Mouse (Mus musculus): Measurements from ENCODE around the gene Kdelr1. TPM values are rescaled to one million over a fixed set of nuclear protein-coding genes. Genes with fewer than 3 reads are reported as not detected.
A peak's percentile ranks its signal among the peaks of the same experiment; 100 is the strongest.

Gene Kdelr1
- 72.7 and 97.1 TPM in 2 replicates for polyA plus RNA-seq (2014; fragmentation: Nextera tagmentation; extraction: Ambion mirVana)

DNA sequence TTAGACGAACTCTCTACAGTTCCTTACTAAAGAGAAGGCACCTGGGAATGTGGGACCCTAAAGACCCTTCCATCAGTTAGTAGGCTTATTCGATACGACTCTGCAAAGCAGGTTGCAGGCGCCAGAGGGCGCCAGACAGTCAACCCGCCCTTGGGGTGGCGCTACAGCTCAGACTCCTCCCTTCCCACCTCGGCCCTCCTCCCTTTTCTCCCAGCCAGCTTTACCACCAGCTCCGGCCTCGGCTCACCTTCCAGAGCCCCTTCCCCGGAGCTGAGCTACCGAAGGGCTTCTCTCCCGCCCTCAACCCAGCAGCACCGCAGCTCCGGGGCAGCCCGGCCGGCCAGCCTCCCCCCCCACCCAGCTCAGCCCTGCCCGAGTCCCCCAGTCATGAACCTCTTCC is at the start of gene Kdelr1:
TSS of gene Kdelr1 (plus strand) at position 149 of the 400 bp plus-strand sequence.
- Histone ChIP-seq H3K27me3 (ENCODE audit: control insufficient read depth, insufficient read depth, low read length) (peaks cover 41% of the 10 kb centered on the region), H3K4me3 (ENCODE audit: low read depth, low read length) (peak within 1 kb of the TSS; percentile 76), H3K9ac (ENCODE audit: low read length) (peak within 1 kb of the TSS; percentile 85), H3K4me2 (ENCODE audit: low read depth, severe bottlenecking) (peak within 1 kb of the TSS; percentile 83), H3K27ac (replicated peaks; ENCODE audit: low read depth, low read length) (peak within 1 kb of the TSS; percentile 78), H3K9me3 (ENCODE audit: control insufficient read depth, low read length) (no peaks in the 10 kb centered on the region), H3K36me3 (ENCODE audit: control insufficient read depth, insufficient read depth, low read length) (peaks cover 8% of the 10 kb centered on the region), H3K4me1 (ENCODE audit: control insufficient read depth, insufficient read depth, low read length) (peaks cover 28% of the 10 kb centered on the region)
- ATAC-seq (ENCODE audit: insufficient number of reproducible peaks, low FRiP score, low TSS enrichment, low read depth) (peak; percentile 77), DNase-seq (ENCODE audit: low spot score) (peak; percentile 95)
- WGBS = under 1% methylated on average over 15 of the region's 18 CpGs

DNA sequence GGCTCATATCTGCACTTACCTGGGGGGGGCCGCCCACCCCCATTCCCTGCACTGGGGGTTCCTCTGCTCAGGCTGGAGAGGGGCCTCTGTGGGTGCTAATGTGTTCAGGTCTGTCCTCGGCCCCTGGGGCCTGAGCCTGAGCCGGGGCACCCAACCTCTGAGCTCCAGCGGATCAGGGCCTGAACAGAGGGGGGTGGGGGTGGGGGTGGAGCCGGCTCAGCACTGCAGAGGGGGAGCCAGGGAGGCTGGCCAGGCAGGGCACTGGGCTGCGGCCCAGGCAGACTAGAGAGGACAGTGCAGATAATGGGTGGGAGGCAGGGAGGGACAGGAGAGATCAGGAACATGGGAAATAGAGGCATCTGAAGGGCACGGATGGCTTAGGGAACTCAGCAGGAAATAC is 48.0 kb upstream of the Kdelr1 start, which contains the start of gene Kcnj14:
TSS of gene Kcnj14 (minus strand) at position 185 of the 400 bp plus-strand sequence.
- H3K27me3 ChIP-seq (ENCODE audit: control insufficient read depth, insufficient read depth, low read length) = no peaks in the 10 kb centered on the region
- no peak within 1 kb of the TSS for H3K9ac ChIP-seq (ENCODE audit: low read length)
- DNase-seq (ENCODE audit: low spot score) (no peak), ATAC-seq (ENCODE audit: insufficient number of reproducible peaks, low FRiP score, low TSS enrichment, low read depth) (no peak)
- WGBS = 67% methylated on average over 7 of the region's 7 CpGs
- H3K4me2 ChIP-seq (ENCODE audit: low read depth, severe bottlenecking) = no peak within 1 kb of the TSS
- H3K4me1 ChIP-seq (ENCODE audit: control insufficient read depth, insufficient read depth, low read length) = peaks cover under 1% of the 10 kb centered on the region; the same call in 1 of the 2 replicates
- no peak within 1 kb of the TSS for H3K27ac ChIP-seq (replicated peaks; ENCODE audit: low read depth, low read length)
- H3K4me3 ChIP-seq (ENCODE audit: low read depth, low read length) = no peak within 1 kb of the TSS
- H3K36me3 ChIP-seq (ENCODE audit: control insufficient read depth, insufficient read depth, low read length) = peaks cover 27% of the 10 kb centered on the region
- no peaks in the 10 kb centered on the region for H3K9me3 ChIP-seq (ENCODE audit: control insufficient read depth, low read length)

DNA sequence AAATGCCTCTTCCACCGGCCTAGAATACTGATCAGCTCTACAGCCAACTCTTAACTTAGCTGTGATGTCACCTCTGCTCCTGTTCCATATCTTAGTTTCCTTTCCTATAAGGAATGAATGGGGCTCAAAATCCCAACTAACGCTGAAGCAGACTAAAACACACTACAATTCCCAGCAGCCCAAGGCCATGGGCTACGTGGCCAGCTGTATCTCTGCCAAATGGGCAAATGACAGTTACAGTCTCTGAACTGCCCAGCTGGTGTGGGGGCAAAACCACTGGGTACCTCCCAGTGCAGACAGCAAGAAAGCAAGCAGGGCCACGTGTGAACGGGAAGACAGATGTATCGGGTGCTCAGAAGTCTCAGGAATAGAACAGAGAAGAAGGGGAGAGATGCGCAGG is 45.9 kb upstream of the Kdelr1 start:
- Histone ChIP-seq H3K9me3 (ENCODE audit: control insufficient read depth, low read length) (no peaks in the 10 kb centered on the region), H3K9ac (ENCODE audit: low read length) (no peak overlapping the region), H3K4me3 (ENCODE audit: low read depth, low read length) (no peak overlapping the region), H3K36me3 (ENCODE audit: control insufficient read depth, insufficient read depth, low read length) (peaks cover 27% of the 10 kb centered on the region), H3K4me1 (ENCODE audit: control insufficient read depth, insufficient read depth, low read length) (peaks cover 6% of the 10 kb centered on the region), H3K27me3 (ENCODE audit: control insufficient read depth, insufficient read depth, low read length) (peaks cover 6% of the 10 kb centered on the region), H3K4me2 (ENCODE audit: low read depth, severe bottlenecking) (no peak overlapping the region), H3K27ac (replicated peaks; ENCODE audit: low read depth, low read length) (no peak overlapping the region)
- no peak for DNase-seq (ENCODE audit: low spot score)
- WGBS = 93% methylated on average over 7 of the region's 7 CpGs
- no peak for ATAC-seq (ENCODE audit: insufficient number of reproducible peaks, low FRiP score, low TSS enrichment, low read depth)

DNA sequence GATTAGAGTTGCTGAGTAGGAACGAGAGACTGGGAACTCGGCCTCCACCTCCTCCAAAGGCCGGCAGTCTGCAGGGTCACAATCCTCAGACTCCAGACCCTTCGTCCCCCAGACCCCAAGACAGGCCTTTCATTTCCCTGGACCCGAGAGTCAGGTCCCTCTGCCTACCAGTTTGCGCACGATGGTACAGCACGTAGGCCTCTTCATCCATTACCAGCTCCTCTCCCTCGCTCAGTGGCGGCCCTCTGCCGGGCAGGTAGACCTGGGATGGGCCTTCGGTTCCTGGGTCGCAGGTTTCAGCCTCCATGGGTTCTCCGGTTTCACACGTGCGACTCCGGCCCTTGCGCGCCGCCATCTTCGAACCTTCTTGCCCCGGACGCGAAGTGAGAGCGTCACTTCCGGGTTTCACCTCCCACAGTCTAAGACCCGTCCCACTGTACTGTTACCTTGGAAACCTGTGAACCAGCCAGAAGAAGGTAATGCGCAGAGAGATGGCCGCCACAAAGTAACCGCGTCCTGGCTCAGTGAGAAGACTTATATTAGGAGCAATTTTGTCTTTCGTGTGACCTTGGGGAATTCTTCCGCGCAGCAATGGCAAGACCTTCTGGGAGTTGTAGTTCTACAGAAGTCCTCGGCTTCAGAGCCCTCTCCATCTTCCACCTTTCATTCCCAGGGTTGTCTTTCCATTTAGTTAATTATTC is 42.0 kb upstream of the Kdelr1 start, which contains the start of gene Grwd1:
TSS of gene Grwd1 (minus strand) at position 518 of the 701 bp plus-strand sequence.
- no peak within 1 kb of the TSS for H3K27ac ChIP-seq (replicated peaks; ENCODE audit: low read depth, low read length)
- WGBS = under 1% methylated on average over 35 of the region's 35 CpGs

DNA sequence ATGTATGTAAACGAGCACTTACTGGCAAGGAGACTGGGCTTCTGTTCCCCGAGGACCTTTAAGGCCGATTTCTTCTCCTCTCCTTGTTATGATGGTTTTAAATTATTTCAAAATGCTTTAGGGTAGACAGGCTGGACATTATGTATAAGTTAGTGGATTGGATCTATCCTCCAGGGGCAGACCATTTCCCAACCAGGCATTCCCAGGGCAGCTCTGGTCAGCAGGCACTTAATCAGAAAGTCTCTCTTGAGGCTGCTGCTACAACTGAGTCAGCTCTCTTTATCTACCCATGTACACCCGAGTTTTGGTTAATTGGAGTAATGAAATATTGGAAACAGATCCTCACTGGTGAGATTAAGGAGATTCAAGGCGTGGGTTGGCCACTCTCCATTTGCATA is 41.4 kb upstream of the Kdelr1 start:
- WGBS = 21% methylated on average over 5 of the region's 5 CpGs
- peaks cover 12% of the 10 kb centered on the region for H3K4me1 ChIP-seq (ENCODE audit: control insufficient read depth, insufficient read depth, low read length)
- no peak for DNase-seq (ENCODE audit: low spot score)
- no peak for ATAC-seq (ENCODE audit: insufficient number of reproducible peaks, low FRiP score, low TSS enrichment, low read depth)
- H3K36me3 ChIP-seq (ENCODE audit: control insufficient read depth, insufficient read depth, low read length) = peaks cover 13% of the 10 kb centered on the region; the same call in 1 of the 2 replicates
- H3K4me3 ChIP-seq (ENCODE audit: low read depth, low read length) = peak overlapping the region; percentile 95
- peaks cover 46% of the 10 kb centered on the region for H3K27me3 ChIP-seq (ENCODE audit: control insufficient read depth, insufficient read depth, low read length)
- no peak overlapping the region for H3K27ac ChIP-seq (replicated peaks; ENCODE audit: low read depth, low read length)
- no peaks in the 10 kb centered on the region; the same call in 1 of the 2 replicates for H3K9me3 ChIP-seq (ENCODE audit: control insufficient read depth, low read length)
- H3K4me2 ChIP-seq (ENCODE audit: low read depth, severe bottlenecking) = peak overlapping the region; percentile 66
- H3K9ac ChIP-seq (ENCODE audit: low read length) = no peak overlapping the region

More for the DNA sequence above, 42.0 kb upstream of the Kdelr1 start, which contains the start of gene Grwd1:
- ATAC-seq (ENCODE audit: insufficient number of reproducible peaks, low FRiP score, low TSS enrichment, low read depth) (peak; percentile 78; the same call in 1 of the 2 replicates), DNase-seq (ENCODE audit: low spot score) (peak; percentile 91)
- Histone ChIP-seq H3K4me3 (ENCODE audit: low read depth, low read length) (peak within 1 kb of the TSS; percentile 95), H3K4me1 (ENCODE audit: control insufficient read depth, insufficient read depth, low read length) (peaks cover 12% of the 10 kb centered on the region), H3K36me3 (ENCODE audit: control insufficient read depth, insufficient read depth, low read length) (peaks cover 17% of the 10 kb centered on the region; the same call in 1 of the 2 replicates), H3K9me3 (ENCODE audit: control insufficient read depth, low read length) (no peaks in the 10 kb centered on the region; the same call in 1 of the 2 replicates), H3K4me2 (ENCODE audit: low read depth, severe bottlenecking) (peak within 1 kb of the TSS; percentile 66), H3K9ac (ENCODE audit: low read length) (peak within 1 kb of the TSS; percentile 68), H3K27me3 (ENCODE audit: control insufficient read depth, insufficient read depth, low read length) (peaks cover 44% of the 10 kb centered on the region)

DNA sequence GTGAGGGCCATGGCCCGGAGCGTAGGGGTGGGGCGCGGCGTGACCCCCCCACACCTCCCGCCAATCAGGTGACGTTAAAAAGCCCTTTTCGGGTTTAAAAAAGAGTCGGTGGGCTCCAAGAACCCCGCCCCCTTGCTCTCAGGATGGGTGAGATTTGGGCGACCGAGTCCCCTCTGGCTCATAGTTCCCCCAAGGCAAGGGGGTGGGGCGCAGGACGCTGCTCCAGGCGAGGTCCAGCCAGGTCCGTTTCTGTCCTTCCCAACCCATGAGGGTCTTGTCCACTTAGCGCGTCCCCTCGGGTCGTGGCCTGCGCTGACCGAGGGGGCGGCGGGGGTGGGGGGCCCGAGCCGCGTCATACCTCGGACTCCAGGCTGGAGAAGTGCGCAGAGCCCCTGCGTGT is 40.1 kb upstream of the Kdelr1 start:
- Histone ChIP-seq H3K4me3 (ENCODE audit: low read depth, low read length) (peak overlapping the region; percentile 28; the same call in 1 of the 2 replicates), H3K9me3 (ENCODE audit: control insufficient read depth, low read length) (no peaks in the 10 kb centered on the region; the same call in 1 of the 2 replicates), H3K9ac (ENCODE audit: low read length) (no peak overlapping the region), H3K27ac (replicated peaks; ENCODE audit: low read depth, low read length) (no peak overlapping the region), H3K4me1 (ENCODE audit: control insufficient read depth, insufficient read depth, low read length) (peaks cover 12% of the 10 kb centered on the region), H3K36me3 (ENCODE audit: control insufficient read depth, insufficient read depth, low read length) (peaks cover 4% of the 10 kb centered on the region; the same call in 1 of the 2 replicates), H3K27me3 (ENCODE audit: control insufficient read depth, insufficient read depth, low read length) (peaks cover 46% of the 10 kb centered on the region), H3K4me2 (ENCODE audit: low read depth, severe bottlenecking) (peak overlapping the region; percentile 43)
- ATAC-seq (ENCODE audit: insufficient number of reproducible peaks, low FRiP score, low TSS enrichment, low read depth) (no peak), DNase-seq (ENCODE audit: low spot score) (no peak)
- 11% methylated on average over 30 of the region's 30 CpGs for WGBS

DNA sequence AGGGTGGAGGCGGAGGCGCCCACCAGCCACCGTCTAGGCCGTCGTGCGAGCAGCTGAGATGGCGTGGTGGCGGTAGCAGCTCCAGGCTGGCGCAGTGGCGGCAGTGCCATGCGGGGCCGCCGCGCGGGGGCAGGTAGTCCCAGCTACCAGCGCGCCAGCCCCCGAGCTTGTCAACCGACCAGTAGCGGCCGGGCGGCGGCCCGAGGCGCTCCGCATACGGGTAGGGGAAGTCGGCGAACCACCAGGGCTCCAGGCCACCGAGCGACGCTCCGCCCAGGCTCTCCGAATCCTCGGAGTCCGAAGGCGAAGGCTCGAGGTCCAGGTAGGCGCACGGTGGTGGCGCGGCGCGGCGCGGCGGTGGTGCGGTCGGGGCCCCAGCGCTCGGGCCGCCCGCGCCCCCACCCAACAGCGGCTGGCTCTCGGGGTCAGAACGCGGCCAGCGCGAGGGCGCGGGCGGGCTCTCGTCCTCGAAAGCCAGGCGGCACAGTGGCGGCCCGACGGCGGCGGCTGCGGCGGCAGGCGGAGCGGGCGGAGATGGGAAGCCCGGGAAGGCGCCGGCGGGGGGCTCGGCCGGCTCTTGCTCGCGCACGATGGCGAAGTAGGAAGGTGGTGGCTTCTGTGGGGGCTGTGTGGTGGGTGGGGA is 39.3 kb upstream of the Kdelr1 start:
- under 1% methylated on average over 79 of the region's 86 CpGs for WGBS
- DNase-seq (ENCODE audit: low spot score) (peak; percentile 51), ATAC-seq (ENCODE audit: insufficient number of reproducible peaks, low FRiP score, low TSS enrichment, low read depth) (no peak)
- Histone ChIP-seq H3K9ac (ENCODE audit: low read length) (no peak overlapping the region), H3K4me3 (ENCODE audit: low read depth, low read length) (peak overlapping the region; percentile 28), H3K27me3 (ENCODE audit: control insufficient read depth, insufficient read depth, low read length) (peaks cover 46% of the 10 kb centered on the region), H3K36me3 (ENCODE audit: control insufficient read depth, insufficient read depth, low read length) (no peaks in the 10 kb centered on the region), H3K27ac (replicated peaks; ENCODE audit: low read depth, low read length) (no peak overlapping the region), H3K9me3 (ENCODE audit: control insufficient read depth, low read length) (no peaks in the 10 kb centered on the region; the same call in 1 of the 2 replicates), H3K4me1 (ENCODE audit: control insufficient read depth, insufficient read depth, low read length) (peaks cover 12% of the 10 kb centered on the region), H3K4me2 (ENCODE audit: low read depth, severe bottlenecking) (peak overlapping the region; percentile 43)

DNA sequence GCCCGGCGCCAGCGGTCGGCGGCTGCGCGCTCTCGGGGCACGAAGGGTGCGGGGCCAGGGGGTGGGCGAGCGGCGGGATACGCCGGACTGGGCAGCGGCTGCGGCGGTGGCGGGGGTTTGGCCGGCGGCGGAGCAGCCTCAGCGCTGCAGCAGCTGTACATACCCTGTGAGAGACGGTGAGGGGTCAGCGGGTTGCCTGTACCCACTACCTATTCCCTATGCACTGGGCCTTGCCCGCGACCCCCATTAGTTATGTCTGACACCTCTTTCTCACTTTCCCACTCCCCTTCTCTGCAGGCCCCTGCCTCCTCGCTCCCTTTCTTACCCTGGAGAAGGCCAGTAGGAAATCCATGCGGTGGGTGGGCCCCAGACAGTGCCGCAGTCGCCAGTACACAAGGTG is 38.6 kb upstream of the Kdelr1 start:
- WGBS = 4% methylated on average over 31 of the region's 31 CpGs
- Histone ChIP-seq H3K27me3 (ENCODE audit: control insufficient read depth, insufficient read depth, low read length) (peaks cover 46% of the 10 kb centered on the region), H3K9me3 (ENCODE audit: control insufficient read depth, low read length) (no peaks in the 10 kb centered on the region; the same call in 1 of the 2 replicates), H3K4me3 (ENCODE audit: low read depth, low read length) (peak overlapping the region; percentile 28; the same call in 1 of the 2 replicates), H3K9ac (ENCODE audit: low read length) (no peak overlapping the region), H3K36me3 (ENCODE audit: control insufficient read depth, insufficient read depth, low read length) (no peaks in the 10 kb centered on the region), H3K4me1 (ENCODE audit: control insufficient read depth, insufficient read depth, low read length) (peaks cover 12% of the 10 kb centered on the region), H3K4me2 (ENCODE audit: low read depth, severe bottlenecking) (peak overlapping the region; percentile 43), H3K27ac (replicated peaks; ENCODE audit: low read depth, low read length) (no peak overlapping the region)
- ATAC-seq (ENCODE audit: insufficient number of reproducible peaks, low FRiP score, low TSS enrichment, low read depth) = no peak
- DNase-seq (ENCODE audit: low spot score) = peak; percentile 34
